Mouse (Mus musculus): ENCODE measurements around the gene Fnbp1l.

DNA sequence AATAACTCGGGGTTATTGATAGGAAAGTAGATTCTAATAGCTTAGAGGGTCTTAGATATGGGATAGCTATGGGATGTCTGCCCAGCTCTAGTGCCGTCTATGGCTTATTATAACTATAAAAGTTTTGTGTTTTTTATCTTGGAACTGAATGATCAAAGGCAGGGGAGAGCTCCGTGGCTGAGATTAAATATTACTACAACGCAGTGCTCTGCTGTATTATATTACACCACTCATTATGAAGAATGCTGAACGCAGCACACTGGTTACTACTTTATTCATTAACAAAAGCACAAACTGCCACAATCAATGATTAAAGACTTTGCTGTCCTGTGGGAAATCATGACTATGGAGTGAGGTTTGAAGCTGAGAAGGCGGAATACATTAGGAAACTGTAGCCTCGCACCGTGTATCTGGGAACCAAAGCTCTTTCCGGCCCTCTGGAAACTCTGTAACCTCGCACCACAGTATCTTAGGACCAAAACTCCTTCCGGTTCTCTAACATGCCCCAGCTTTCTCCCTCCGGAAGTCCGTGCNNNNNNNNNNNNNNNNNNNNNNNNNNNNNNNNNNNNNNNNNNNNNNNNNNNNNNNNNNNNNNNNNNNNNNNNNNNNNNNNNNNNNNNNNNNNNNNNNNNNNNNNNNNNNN lies 27.8 kb upstream of the Fnbp1l start:
- TF ChIP-seq POLR2A (IDR thresholded peaks at IDR 0.05; ENCODE audit: extremely low read depth, insufficient read depth, low read length): no peak
- TF ChIP-seq CTCF (IDR thresholded peaks at IDR 0.05; ENCODE audit: extremely low read depth, insufficient read depth, low read length): no peak

Data from cortical plate, adult 2 months (tissue).